Mouse (Mus musculus) intestine, postnatal 0 days (tissue): ENCODE measurements around the gene Spryd3. TPM values are rescaled to one million over a fixed set of nuclear protein-coding genes. Genes with fewer than 3 reads are reported as not detected.
A peak's percentile ranks its signal among the peaks of the same experiment; 100 is the strongest.

Experiments used
- ATAC-seq: fragments of 200-750 bp; cut with Nextera tagmentation; 2 replicates; pipeline ENCODE4 v1.8.0; 2017; ENCODE audit warnings: mild to moderate bottlenecking, moderate TSS enrichment, moderate library complexity
- H3K27ac ChIP-seq: fragments of 300-500 bp; sonication (generic); 2 replicates; pipeline ENCODE4 v1.5.1; 2014; ENCODE audit warnings: mild to moderate bottlenecking, low read depth, low read length, moderate library complexity
- H3K27me3 ChIP-seq: fragments of 300-500 bp; sonication (generic); replicated peaks from 2 replicates; pipeline ENCODE4 v1.6.1; 2014; ENCODE audit warnings: low read length, mixed read lengths; ENCODE audit not compliant: control insufficient read depth, insufficient read depth
- H3K36me3 ChIP-seq: fragments of 300-500 bp; sonication (generic); 2 replicates; pipeline ENCODE4 v1.6.1; 2014; ENCODE audit warnings: mild to moderate bottlenecking, moderate library complexity; ENCODE audit not compliant: control insufficient read depth, insufficient read depth
- H3K4me1 ChIP-seq: fragments of 300-500 bp; sonication (generic); replicated peaks from 2 replicates; pipeline ENCODE4 v1.6.1; 2014; ENCODE audit warnings: antibody characterized with exemption, low read length, mixed read lengths; ENCODE audit not compliant: control insufficient read depth, insufficient read depth
- H3K4me2 ChIP-seq: fragments of 300-500 bp; sonication (generic); replicated peaks from 2 replicates; pipeline ENCODE4 v1.6.1; 2014; ENCODE audit warnings: low read depth, mild to moderate bottlenecking, moderate library complexity
- H3K4me3 ChIP-seq: fragments of 300-500 bp; sonication (generic); 2 replicates; pipeline ENCODE4 v1.5.1; 2014; ENCODE audit warnings: low read depth, low read length
- H3K9ac ChIP-seq: fragments of 300-500 bp; sonication (generic); 2 replicates; pipeline ENCODE4 v1.6.1; 2014; ENCODE audit warnings: mild to moderate bottlenecking, low read depth, low read length
- H3K9me3 ChIP-seq: fragments of 300-500 bp; sonication (generic); 2 replicates; pipeline ENCODE4 v1.6.1; 2016; ENCODE audit warnings: mixed run types; ENCODE audit not compliant: control insufficient read depth
- CTCF ChIP-seq: sonication (generic); IDR thresholded peaks from 2 replicates; pipeline ENCODE4 v1.5.1; 2016; ENCODE audit warnings: low read depth, mild to moderate bottlenecking, control low read depth, antibody characterized with exemption, moderate library complexity
- WGBS: fragments of 180-500 bp; shearing (Covaris S2); extraction: QIAGEN DNeasy Blood & Tissue Kit; methylation state at CpG from one replicate; pipeline ENCODE4 v1.1.7; 2014; 5-methylcytosine and 5-hydroxymethylcytosine counted together
- polyA plus RNA-seq: library from polyadenylated mRNA; unstranded; fragments of >200 nt; fragmentation: Nextera tagmentation; extraction: Ambion mirVana; gene quantifications from 2 replicates; pipeline ENCODE4 v1.2.1, GENCODE M21; 2015

Spryd3 gene
- polyA plus RNA-seq, 1 experiment from 2014 or later = 26.3 TPM

DNA sequence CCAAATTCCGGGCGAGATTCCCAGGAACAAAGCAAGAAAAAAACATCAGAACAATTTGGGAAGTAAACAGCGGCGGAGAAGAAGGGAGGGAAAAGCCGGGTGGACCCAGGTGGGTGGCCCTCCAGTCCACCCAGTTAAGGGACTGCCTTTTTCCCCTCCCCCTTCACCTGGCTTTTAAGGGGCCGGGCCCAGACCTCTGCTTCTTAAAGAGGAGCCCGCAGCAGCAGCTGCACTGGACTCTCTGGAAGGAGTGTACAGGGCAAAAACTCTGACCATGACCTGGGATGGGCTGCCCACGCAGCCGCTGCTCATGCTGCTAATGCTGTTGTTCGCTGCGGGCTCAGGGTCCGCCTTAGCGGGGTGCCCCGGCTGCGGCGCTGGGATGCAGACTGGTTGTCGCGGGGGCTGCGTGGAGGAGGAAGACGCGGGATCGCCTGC is 8.3 kb upstream of the Spryd3 start, which contains the start of gene Igfbp6:
Gene Igfbp6 (plus strand): TSS at position 89 of the 438 bp plus-strand sequence.
- 28% methylated on average over 22 of the region's 22 CpGs for WGBS
- no peaks in the 10 kb centered on the region for H3K4me1 ChIP-seq
- no peak within 1 kb of the TSS for H3K4me3 ChIP-seq
- H3K36me3 ChIP-seq = no peaks in the 10 kb centered on the region; the same call in 1 of the 2 replicates
- TF ChIP-seq CTCF = no peak
- ATAC-seq = no peak
- H3K9ac ChIP-seq = no peak within 1 kb of the TSS
- H3K27me3 ChIP-seq = 0 out of 2 replicates have a peak, but pooled peaks cover 6% of the 10 kb centered on the region
- no peaks in the 10 kb centered on the region for H3K9me3 ChIP-seq
- H3K4me2 ChIP-seq = peak within 1 kb of the TSS; percentile 28
- H3K27ac ChIP-seq = no peak within 1 kb of the TSS

DNA sequence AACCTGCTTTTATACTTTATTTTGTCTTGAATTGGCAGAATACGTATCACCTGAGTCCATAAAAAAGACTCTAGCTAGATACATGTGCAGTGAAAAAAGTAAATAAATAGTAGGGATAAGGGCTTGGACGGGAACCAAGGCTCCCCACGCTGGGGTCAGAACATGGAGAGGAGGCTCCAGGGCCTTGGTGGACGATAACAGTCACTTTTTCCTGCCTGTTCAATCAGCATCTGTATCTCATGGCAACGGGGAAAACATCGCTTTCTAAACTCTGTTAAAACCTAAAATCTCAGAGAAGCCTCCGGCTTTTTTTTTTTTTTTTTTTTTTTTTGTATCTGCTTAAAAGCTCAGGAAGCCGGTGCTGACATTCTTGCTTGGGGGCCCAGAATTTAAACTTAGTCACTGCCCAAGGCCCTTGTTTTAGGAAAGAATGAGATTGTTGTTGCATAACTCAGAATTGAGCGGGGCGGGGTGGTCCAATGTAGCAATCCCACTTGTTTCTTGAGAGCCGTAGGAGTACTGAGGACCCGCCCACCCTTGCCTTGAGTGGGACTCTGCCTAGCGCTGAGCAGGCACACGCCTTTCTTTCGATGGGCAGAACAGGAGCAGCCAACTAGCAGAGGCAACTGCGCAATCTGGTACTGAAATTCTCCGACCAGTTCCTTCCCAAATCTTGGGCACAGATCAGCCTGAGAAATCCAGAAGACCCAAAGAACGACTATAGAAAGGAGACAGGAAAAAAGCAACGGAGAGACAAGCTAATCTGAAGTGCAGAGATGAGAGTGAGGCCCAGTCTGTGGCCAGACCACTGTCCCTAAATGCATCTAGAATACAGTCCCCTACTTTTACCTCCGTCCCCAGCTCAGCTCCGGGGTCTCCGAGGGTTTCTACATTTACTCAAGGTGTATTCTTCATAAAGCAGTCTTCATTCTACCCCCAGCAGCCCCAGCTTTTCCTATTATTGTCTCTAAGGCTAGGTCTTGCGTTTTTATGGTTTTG is 7.2 kb upstream of the Spryd3 start:
- Histone ChIP-seq H3K4me3 (no peak overlapping the region), H3K27ac (no peak overlapping the region), H3K4me2 (no peak overlapping the region), H3K36me3 (no peaks in the 10 kb centered on the region; the same call in 1 of the 2 replicates), H3K4me1 (no peaks in the 10 kb centered on the region), H3K9me3 (no peaks in the 10 kb centered on the region), H3K9ac (no peak overlapping the region), H3K27me3 (0 out of 2 replicates have a peak, but pooled peaks cover 6% of the 10 kb centered on the region)
- ATAC-seq = no peak
- no peak for TF ChIP-seq CTCF
- 52% methylated on average over 23 of the region's 23 CpGs for WGBS

DNA sequence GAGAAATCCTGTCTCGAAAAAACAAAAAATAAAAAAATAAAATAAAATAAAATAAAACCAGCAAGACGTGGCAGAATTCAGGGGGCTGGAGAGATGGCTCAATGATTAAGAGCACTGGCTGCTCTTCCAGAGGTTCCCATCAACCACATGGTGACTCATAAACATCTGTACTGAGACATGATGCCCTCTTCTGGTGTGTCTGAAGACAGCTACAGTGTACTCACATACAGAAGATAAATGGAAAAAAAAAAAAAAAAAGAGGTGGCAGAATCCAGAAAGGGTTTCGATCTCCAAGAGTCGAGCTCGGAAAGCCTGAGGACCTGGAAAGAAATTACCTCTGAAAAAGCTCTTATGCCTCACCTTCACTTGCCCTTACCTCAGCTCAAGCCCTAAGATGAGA is 5.1 kb upstream of the Spryd3 start:
- Histone ChIP-seq H3K9ac (no peak overlapping the region), H3K4me1 (no peaks in the 10 kb centered on the region), H3K9me3 (no peaks in the 10 kb centered on the region), H3K4me2 (no peak overlapping the region), H3K27ac (no peak overlapping the region), H3K36me3 (no peaks in the 10 kb centered on the region; the same call in 1 of the 2 replicates), H3K27me3 (0 out of 2 replicates have a peak, but pooled peaks cover 6% of the 10 kb centered on the region), H3K4me3 (no peak overlapping the region)
- WGBS = 91% methylated on average over 5 of the region's 5 CpGs
- no peak for TF ChIP-seq CTCF
- no peak for ATAC-seq

DNA sequence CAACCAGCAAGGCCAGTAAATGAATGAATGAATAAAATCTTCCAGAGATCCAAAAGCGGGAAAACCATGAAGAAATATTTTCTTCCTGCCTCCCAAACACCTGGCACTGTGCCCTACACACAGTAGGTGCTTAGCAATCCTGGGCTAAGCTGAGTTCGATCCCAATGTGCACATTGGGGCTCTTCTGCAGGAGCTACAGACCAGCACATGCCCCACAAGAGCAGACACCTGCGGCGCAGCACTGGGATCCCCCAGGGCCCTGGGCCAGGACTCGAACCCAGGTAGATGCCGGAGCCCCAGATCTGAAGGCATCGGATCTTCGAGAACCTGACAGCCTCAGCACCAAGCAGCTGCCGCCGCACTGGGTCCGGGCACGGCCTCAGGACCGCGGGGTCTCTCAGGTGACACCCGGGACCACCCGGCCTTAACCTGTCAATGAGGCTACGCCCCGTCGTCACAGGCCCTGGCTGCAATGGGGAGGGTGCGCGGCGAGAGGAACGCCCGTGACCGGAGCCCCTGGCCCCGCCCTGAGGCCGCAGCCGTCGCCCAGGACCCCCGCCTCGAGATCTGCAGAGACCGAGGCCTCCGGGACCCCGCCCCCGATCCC is 409 bp downstream of the Spryd3 start:
- H3K4me2 ChIP-seq = peak overlapping the region; percentile 86
- no peaks in the 10 kb centered on the region for H3K9me3 ChIP-seq
- H3K27me3 ChIP-seq = no peaks in the 10 kb centered on the region
- TF ChIP-seq CTCF = no peak
- ATAC-seq = peak; percentile 67
- H3K4me3 ChIP-seq = peak overlapping the region; percentile 87
- H3K36me3 ChIP-seq = peaks cover 24% of the 10 kb centered on the region
- H3K9ac ChIP-seq = peak overlapping the region; percentile 68
- WGBS = 2% methylated on average over 30 of the region's 35 CpGs
- no peaks in the 10 kb centered on the region for H3K4me1 ChIP-seq
- no peak overlapping the region; the same call in 1 of the 2 replicates for H3K27ac ChIP-seq

DNA sequence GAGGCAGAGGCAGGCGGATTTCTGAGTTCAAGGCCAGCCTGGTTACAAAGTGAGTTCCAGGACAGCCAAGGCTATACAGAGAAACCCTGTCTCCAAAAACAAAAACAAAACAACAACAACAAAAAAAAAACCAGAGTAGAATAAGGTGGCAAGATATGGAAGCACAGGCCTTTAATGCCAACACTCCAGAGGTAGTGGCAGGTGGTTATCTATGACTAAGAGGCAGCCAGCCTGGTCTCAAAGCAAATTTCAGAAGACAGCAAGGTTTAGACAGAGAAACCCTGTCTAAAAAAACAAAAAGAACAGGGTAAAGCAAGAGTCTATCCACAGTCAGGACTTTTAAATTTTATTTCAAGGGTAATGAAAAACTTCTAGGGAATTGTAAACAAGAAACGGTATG is 1.3 kb downstream of the Spryd3 start:
- peaks cover 33% of the 10 kb centered on the region for H3K36me3 ChIP-seq
- no peak overlapping the region for H3K9ac ChIP-seq
- no peaks in the 10 kb centered on the region for H3K27me3 ChIP-seq
- no peaks in the 10 kb centered on the region for H3K4me1 ChIP-seq
- H3K27ac ChIP-seq = no peak overlapping the region
- H3K4me3 ChIP-seq = no peak overlapping the region
- H3K9me3 ChIP-seq = no peaks in the 10 kb centered on the region
- peak overlapping the region; percentile 86; the same call in 1 of the 2 replicates for H3K4me2 ChIP-seq
- no peak for ATAC-seq
- TF ChIP-seq CTCF = no peak
- 63% methylated on average over 2 of the region's 2 CpGs for WGBS

DNA sequence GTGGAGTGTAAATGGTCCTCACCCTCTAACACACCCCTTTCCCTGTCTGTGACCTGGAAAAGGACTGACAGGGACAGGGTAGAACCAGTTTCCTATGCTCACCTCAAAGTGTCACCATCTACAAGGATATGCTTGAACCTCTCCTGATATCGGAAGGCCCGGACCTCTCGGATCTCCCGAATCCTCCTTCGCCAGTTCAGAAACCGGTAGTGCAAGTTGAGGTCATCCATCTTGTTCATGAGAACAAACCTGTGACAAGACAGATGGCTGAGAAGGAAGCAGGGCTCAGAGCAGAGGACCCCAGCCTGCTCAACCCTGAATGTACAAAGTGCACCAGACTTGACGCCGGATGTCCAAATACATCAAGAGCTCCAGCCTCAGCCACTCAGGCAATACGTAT is 2.7 kb downstream of the Spryd3 start:
- 61% methylated on average over 9 of the region's 9 CpGs for WGBS
- H3K4me2 ChIP-seq = no peak overlapping the region
- H3K4me3 ChIP-seq = no peak overlapping the region
- no peak overlapping the region for H3K27ac ChIP-seq
- no peaks in the 10 kb centered on the region for H3K4me1 ChIP-seq
- no peaks in the 10 kb centered on the region for H3K27me3 ChIP-seq
- TF ChIP-seq CTCF = no peak
- peaks cover 39% of the 10 kb centered on the region for H3K36me3 ChIP-seq
- ATAC-seq = no peak
- no peak overlapping the region for H3K9ac ChIP-seq
- H3K9me3 ChIP-seq = no peaks in the 10 kb centered on the region
